Mouse (Mus musculus) ES-Bruce4 (cell line): ENCODE results near the gene Zcchc14.

ENCODE experiments used
- CTCF ChIP-seq: IDR thresholded peaks from one replicate; pipeline ENCODE4 v1.8.1; 2011; ENCODE audit warnings: low read depth, low read length
- EP300 ChIP-seq: IDR thresholded peaks from 2 replicates; pipeline ENCODE4 v1.6.1; 2011; ENCODE audit warnings: low read depth, low read length; ENCODE audit not compliant: insufficient read depth
- POLR2A ChIP-seq: IDR thresholded peaks from one replicate; pipeline ENCODE4 v1.8.1; 2011; ENCODE audit warnings: low read length; ENCODE audit not compliant: insufficient read depth

DNA sequence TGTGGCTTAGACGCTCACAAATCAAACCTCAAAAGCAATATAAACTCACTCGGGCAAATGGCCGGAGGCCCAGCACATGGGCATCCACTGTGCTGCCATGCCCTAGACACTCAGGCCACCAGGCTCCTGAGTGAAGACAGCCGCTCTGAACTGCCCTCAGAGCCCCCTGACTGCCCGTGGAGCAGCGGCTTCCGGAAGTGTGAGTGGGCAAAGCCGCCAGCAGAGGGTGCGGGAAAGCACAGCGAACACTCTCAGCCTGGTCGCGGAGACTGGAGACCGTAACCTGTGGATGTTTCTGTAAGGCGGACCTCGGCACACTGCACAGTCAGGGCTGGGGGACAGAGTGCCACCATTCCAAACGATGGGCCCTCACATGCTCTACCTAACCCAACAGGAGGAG is 94.2 kb downstream of the Zcchc14 start:
- TF ChIP-seq CTCF (peak; percentile 22), POLR2A (no peak), EP300 (no peak)
